Mouse (Mus musculus) heart, embryonic 13.5 days (tissue): ENCODE measurements at regions not wholly inside any gene's neighbourhood (a gene's known extent, or its start where the extent isn't known, plus 50 kb on each side); places are given as distances from the start of the nearest gene placed in this dataset.

Experiments
- ATAC-seq: fragments of 200-750 bp; cut with Nextera tagmentation; 2 replicates; pipeline ENCODE4 v1.8.0; 2017; ENCODE audit warnings: moderate TSS enrichment; ENCODE audit not compliant: insufficient number of reproducible peaks, low FRiP score, low TSS enrichment; ENCODE audit errors: extremely low read depth
- H3K27ac ChIP-seq: fragments of 300-500 bp; sonication (generic); replicated peaks from 2 replicates; pipeline ENCODE4 v1.5.1; 2015; ENCODE audit warnings: moderate library complexity, mild to moderate bottlenecking, inconsistent platforms
- H3K27me3 ChIP-seq: fragments of 300-500 bp; sonication (generic); replicated peaks from 2 replicates; pipeline ENCODE4 v1.6.1; 2015; ENCODE audit warnings: mild to moderate bottlenecking, inconsistent platforms
- H3K36me3 ChIP-seq: fragments of 300-500 bp; sonication (generic); 2 replicates; pipeline ENCODE4 v1.6.1; 2015; ENCODE audit warnings: mild to moderate bottlenecking, inconsistent platforms
- H3K4me1 ChIP-seq: fragments of 300-500 bp; sonication (generic); 2 replicates; pipeline ENCODE4 v1.6.1; 2015; ENCODE audit warnings: inconsistent platforms
- H3K4me2 ChIP-seq: fragments of 300-500 bp; sonication (generic); 2 replicates; pipeline ENCODE4 v1.6.1; 2015; ENCODE audit warnings: inconsistent platforms, mild to moderate bottlenecking, moderate library complexity
- H3K4me3 ChIP-seq: fragments of 300-500 bp; sonication (generic); 2 replicates; pipeline ENCODE4 v1.5.1; 2015; ENCODE audit warnings: moderate library complexity, mild to moderate bottlenecking, inconsistent platforms
- H3K9ac ChIP-seq: fragments of 300-500 bp; sonication (generic); 2 replicates; pipeline ENCODE4 v1.6.1; 2015; ENCODE audit warnings: inconsistent platforms, mild to moderate bottlenecking, moderate library complexity
- H3K9me3 ChIP-seq: fragments of 300-500 bp; sonication (generic); 2 replicates; pipeline ENCODE4 v1.6.1; 2016; ENCODE audit warnings: inconsistent platforms
- WGBS: fragments of 180-500 bp; shearing (Covaris S2); methylation state at CpG from one replicate; pipeline ENCODE4 v1.1.7; 2015; ENCODE audit warnings: mixed read lengths; 5-methylcytosine and 5-hydroxymethylcytosine counted together

DNA sequence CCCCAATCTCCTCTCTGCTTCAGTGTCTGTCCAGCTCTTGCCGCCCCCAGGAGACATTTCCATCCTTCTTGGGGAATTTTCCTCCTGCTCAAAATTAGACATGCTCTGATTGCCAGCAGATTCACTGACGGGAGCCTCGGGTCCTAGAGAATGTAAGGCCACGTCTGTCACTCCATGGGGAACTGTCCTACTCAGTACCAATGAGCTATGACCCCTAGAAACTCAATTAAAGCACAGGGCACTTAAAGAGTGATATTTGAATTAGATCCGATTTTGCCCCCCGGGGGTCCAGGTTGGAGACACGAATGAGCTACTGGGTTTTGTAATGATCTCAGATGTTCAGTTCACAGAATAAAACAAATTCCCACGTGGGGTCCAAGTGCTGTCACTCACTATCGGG, 263.8 kb upstream of the Sulf2 start:
- no peak overlapping the region for H3K27ac ChIP-seq
- no peaks in the 10 kb centered on the region for H3K9me3 ChIP-seq
- H3K4me3 ChIP-seq, result no peak overlapping the region
- 69% methylated on average over 9 of the region's 9 CpGs for WGBS
- ATAC-seq, result no peak
- no peaks in the 10 kb centered on the region for H3K27me3 ChIP-seq
- no peaks in the 10 kb centered on the region for H3K36me3 ChIP-seq
- H3K9ac ChIP-seq, result no peak overlapping the region
- H3K4me1 ChIP-seq, result peaks cover 12% of the 10 kb centered on the region
- no peak overlapping the region for H3K4me2 ChIP-seq

DNA sequence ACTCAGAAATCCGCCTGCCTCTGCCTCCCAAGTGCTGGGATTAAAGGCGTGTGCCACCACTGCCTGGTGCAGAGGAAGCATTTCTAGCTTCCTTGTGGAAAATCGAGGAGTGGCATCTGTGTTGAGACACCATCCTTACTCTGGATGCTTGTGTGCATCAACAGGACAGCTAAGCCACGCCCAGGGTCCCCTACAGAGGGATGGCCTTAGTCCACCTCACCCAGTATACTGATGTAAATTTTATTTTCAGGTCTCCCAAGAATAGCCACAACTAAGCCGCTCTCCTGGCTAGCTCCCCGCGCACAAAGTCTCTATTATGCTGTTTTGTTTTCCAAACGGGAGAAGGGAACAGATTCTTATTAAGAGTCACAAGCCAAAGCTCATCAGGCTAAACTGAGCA, 262.8 kb upstream of the Sulf2 start:
- Histone ChIP-seq H3K27me3 (no peaks in the 10 kb centered on the region), H3K4me2 (no peak overlapping the region), H3K9ac (no peak overlapping the region), H3K27ac (no peak overlapping the region), H3K36me3 (no peaks in the 10 kb centered on the region), H3K9me3 (no peaks in the 10 kb centered on the region), H3K4me1 (peaks cover 15% of the 10 kb centered on the region), H3K4me3 (no peak overlapping the region)
- no peak for ATAC-seq
- WGBS, result 74% methylated on average over 8 of the region's 8 CpGs

DNA sequence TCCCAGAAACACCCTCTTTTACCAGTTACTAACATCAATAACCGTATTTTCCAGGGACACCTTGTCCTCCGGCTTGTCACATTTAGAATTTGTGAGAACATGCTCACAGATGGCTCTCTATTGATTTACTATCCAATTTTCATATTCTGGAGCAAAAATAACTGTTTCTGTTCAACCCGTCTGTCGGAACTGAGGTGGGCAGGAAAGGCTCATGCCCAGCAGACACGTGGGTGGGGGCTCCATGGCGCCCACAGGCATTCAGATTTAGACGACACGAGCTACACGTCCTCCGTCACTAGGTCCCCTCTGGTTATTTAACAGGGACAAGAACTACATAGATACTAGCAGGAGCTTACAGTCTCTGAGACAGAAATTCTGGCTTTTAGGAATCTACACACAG, 262.2 kb upstream of the Sulf2 start:
- Histone ChIP-seq H3K4me2 (no peak overlapping the region), H3K27ac (no peak overlapping the region), H3K4me3 (no peak overlapping the region), H3K9me3 (no peaks in the 10 kb centered on the region), H3K27me3 (no peaks in the 10 kb centered on the region), H3K4me1 (peaks cover 22% of the 10 kb centered on the region), H3K36me3 (no peaks in the 10 kb centered on the region), H3K9ac (no peak overlapping the region)
- ATAC-seq, result no peak
- WGBS, result 84% methylated on average over 10 of the region's 10 CpGs

DNA sequence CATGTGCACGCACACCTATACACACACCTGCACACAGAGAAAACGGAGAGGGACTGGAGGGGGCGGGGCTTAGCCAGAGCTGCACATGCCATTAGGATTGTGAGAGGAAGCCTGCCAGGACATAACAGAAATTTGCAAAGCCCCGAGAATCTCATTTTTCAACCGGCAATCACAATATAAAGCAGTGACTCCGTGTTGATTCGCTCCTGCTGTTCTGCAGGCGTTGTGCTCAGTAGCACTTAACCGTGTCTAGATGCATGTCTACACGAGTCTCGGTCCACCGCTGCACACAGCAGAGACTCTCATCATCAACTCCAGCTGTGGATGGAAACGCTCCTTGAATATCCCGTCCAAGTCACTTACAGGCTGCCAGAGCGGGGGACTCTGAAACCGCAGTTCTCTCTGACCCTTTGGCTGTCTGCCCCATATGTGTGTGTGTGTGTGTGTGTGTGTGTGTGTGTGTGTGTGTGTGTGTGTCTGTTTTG, 260.1 kb upstream of the Sulf2 start:
- H3K27ac ChIP-seq, result peak overlapping the region; percentile 44
- no peaks in the 10 kb centered on the region for H3K9me3 ChIP-seq
- H3K4me1 ChIP-seq, result peaks cover 35% of the 10 kb centered on the region
- 63% methylated on average over 16 of the region's 16 CpGs for WGBS
- H3K4me3 ChIP-seq, result no peak overlapping the region
- no peaks in the 10 kb centered on the region for H3K36me3 ChIP-seq
- no peak overlapping the region for H3K9ac ChIP-seq
- H3K4me2 ChIP-seq, result no peak overlapping the region
- no peaks in the 10 kb centered on the region; the same call in 1 of the 2 replicates for H3K27me3 ChIP-seq
- no peak for ATAC-seq

DNA sequence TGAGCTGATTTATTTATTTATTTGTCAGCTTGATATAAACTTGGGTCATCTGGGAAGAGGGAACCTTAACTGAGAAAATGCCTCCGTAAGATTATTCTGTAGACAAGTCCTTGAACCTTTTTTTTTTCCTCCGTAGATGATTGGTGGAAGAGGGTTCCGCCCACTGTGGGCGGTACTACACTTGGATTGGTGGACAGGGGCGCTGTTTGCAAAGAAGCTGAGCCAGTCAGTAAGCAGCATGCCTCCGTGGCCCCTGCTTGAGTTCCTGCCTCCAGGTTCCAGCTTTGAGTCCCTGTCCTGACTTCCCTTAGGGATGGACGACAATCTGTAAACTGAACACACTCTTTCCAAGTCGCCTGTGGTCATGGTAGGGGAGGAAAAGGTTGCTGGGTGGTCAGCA, 259.4 kb upstream of the Sulf2 start:
- peak overlapping the region; percentile 44; the same call in 1 of the 2 replicates for H3K27ac ChIP-seq
- 78% methylated on average over 8 of the region's 8 CpGs for WGBS
- no peak for ATAC-seq

DNA sequence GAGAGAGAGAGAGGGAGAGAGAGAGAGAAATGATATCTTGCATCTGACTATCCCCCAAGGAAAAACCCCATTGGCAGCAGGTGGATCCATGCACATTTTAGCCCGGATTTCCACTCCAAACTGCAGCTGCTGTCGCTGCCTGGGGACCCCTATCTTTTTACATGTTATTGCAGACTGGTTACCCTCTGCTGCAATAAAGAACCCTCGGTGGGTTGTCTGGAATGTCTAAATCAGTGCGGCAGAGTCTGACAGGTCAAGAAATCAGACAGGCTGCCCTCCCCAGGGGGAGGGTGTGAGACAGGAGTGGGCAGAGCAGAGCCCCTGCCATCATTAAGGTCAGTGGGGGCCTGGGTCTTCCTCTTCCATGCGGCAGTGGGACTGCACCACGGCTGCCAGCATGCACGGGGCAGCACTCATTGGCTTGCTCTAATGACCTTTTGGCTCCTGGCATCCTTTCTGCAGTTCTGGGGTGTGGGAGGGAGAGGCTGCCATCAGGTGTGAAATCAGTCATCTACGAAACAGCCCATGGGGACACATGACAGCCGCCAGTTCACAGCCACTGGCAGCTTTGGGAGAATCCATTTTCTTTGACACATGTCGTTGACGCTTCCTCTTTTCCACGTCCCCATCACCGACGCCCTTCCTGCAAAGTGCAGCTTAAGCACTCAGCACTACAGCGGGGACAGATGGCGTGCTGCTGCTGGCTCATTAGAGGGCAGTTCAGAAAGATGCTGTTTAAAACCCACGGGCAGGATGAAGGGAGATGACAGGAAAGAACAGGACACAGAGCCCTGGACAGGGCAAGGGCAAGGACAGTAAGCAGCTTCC, 256.8 kb upstream of the Sulf2 start:
- Histone ChIP-seq H3K4me1 (peaks cover 35% of the 10 kb centered on the region), H3K4me3 (no peak overlapping the region), H3K9ac (peak overlapping the region; percentile 58), H3K4me2 (peak overlapping the region; percentile 26; the same call in 1 of the 2 replicates), H3K27me3 (no peaks in the 10 kb centered on the region; the same call in 1 of the 2 replicates), H3K36me3 (peaks cover 3% of the 10 kb centered on the region; the same call in 1 of the 2 replicates), H3K27ac (peak overlapping the region; percentile 63), H3K9me3 (peaks cover 5% of the 10 kb centered on the region; the same call in 1 of the 2 replicates)
- no peak for ATAC-seq
- WGBS, result 12% methylated on average over 17 of the region's 17 CpGs

More for the DNA sequence above, 259.4 kb upstream of the Sulf2 start:
- Histone ChIP-seq H3K9ac (no peak overlapping the region), H3K9me3 (no peaks in the 10 kb centered on the region), H3K4me1 (peaks cover 35% of the 10 kb centered on the region), H3K27me3 (no peaks in the 10 kb centered on the region; the same call in 1 of the 2 replicates), H3K4me3 (no peak overlapping the region), H3K36me3 (no peaks in the 10 kb centered on the region), H3K4me2 (no peak overlapping the region)

DNA sequence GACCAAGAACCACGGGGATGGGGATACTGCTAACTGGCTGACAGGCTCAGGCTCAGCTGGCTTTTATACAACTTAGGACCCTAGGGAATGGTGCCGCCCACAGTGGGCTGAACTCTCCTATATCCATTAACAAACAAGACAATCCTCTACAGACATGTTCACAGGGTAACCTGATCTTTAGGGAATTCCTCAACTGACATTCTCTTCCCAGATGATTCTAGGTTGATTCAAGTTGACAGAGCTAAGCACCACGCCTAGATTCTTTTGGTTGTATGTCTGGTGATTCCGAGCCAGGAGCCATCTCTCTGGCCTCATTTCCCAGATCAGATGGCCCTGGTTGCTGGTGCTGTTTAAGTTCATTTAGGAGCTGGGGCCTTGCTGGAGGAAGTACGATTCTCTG, 253.9 kb upstream of the Sulf2 start:
- Histone ChIP-seq H3K36me3 (peaks cover 3% of the 10 kb centered on the region; the same call in 1 of the 2 replicates), H3K4me2 (no peak overlapping the region), H3K4me1 (peaks cover 44% of the 10 kb centered on the region), H3K27ac (no peak overlapping the region), H3K27me3 (no peaks in the 10 kb centered on the region; the same call in 1 of the 2 replicates), H3K4me3 (no peak overlapping the region), H3K9me3 (peaks cover 5% of the 10 kb centered on the region; the same call in 1 of the 2 replicates), H3K9ac (no peak overlapping the region)
- 79% methylated on average over 5 of the region's 5 CpGs for WGBS
- no peak for ATAC-seq

DNA sequence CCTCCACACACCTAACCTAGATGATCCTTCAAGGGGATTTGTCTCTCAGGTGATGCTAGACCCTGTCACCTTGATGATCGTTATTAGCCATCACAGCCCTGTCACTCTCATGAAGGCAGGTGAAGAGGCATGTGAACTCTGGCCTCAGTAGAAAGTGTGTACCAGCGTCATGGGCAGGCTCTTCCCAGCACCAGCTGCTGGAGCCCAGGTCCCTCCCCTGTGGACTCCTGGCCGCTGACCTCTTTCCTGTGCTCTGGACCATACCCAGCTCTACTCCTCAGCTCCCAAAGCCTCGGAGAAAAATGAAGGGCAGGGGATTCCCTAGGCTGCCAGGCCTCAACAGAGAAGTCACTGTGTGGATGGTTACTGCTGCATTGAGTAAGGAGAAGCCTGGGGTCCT, 253.3 kb upstream of the Sulf2 start:
- Histone ChIP-seq H3K4me3 (no peak overlapping the region), H3K27me3 (no peaks in the 10 kb centered on the region; the same call in 1 of the 2 replicates), H3K36me3 (peaks cover 3% of the 10 kb centered on the region; the same call in 1 of the 2 replicates), H3K4me1 (peaks cover 48% of the 10 kb centered on the region), H3K9ac (no peak overlapping the region), H3K4me2 (no peak overlapping the region), H3K27ac (no peak overlapping the region), H3K9me3 (peaks cover 5% of the 10 kb centered on the region; the same call in 1 of the 2 replicates)
- WGBS, result 85% methylated on average over 4 of the region's 4 CpGs
- no peak for ATAC-seq

DNA sequence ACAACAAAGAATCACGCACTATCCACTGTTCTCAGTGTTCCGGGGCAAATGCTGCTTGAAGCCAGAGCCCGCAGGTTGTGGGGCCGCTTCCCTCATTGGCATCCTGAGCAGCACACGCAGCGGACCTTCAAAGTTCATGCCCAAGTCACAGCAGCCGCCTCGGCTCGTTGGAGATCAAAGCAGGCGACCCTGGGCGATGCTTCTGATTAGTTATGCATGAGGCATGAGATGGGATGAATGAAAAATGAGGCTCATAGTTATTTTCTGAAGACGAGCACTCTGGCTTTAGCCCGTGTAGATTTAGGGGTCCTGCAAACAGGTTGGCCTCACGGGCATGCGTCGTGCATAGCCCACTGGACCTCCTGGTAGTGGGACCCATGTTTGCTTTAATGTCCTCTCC, 252.5 kb upstream of the Sulf2 start:
- H3K4me2 ChIP-seq, result no peak overlapping the region
- no peak overlapping the region for H3K4me3 ChIP-seq
- H3K4me1 ChIP-seq, result peaks cover 50% of the 10 kb centered on the region
- no peak for ATAC-seq
- peaks cover 5% of the 10 kb centered on the region; the same call in 1 of the 2 replicates for H3K9me3 ChIP-seq
- H3K36me3 ChIP-seq, result peaks cover 3% of the 10 kb centered on the region; the same call in 1 of the 2 replicates
- WGBS, result 84% methylated on average over 16 of the region's 16 CpGs
- no peaks in the 10 kb centered on the region; the same call in 1 of the 2 replicates for H3K27me3 ChIP-seq
- H3K9ac ChIP-seq, result no peak overlapping the region
- H3K27ac ChIP-seq, result no peak overlapping the region

DNA sequence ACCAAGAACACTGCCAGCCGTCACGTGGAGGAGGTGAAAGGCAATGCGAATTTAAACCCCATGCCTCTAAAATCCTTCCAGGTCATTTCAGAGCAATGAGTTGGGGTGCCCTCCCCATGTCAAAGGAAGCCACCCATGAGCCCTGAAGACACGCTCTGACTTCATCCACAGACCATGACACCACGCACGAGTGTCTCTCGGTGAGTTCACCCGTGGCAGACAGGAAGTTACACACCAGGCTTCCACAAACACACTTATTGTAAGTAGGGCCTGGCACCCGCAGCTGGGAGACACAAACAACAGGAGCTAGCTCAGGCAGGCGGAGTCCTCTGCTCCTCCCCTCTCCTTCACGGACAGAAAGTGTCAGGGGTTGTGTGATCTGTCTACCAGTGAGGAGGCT, 251.4 kb upstream of the Sulf2 start:
- Histone ChIP-seq H3K4me1 (peaks cover 50% of the 10 kb centered on the region), H3K9me3 (peaks cover 5% of the 10 kb centered on the region; the same call in 1 of the 2 replicates), H3K36me3 (peaks cover 3% of the 10 kb centered on the region; the same call in 1 of the 2 replicates), H3K9ac (peak overlapping the region; percentile 24; the same call in 1 of the 2 replicates), H3K27me3 (no peaks in the 10 kb centered on the region; the same call in 1 of the 2 replicates), H3K4me3 (no peak overlapping the region), H3K4me2 (no peak overlapping the region), H3K27ac (peak overlapping the region; percentile 62)
- no peak for ATAC-seq
- 73% methylated on average over 11 of the region's 11 CpGs for WGBS

DNA sequence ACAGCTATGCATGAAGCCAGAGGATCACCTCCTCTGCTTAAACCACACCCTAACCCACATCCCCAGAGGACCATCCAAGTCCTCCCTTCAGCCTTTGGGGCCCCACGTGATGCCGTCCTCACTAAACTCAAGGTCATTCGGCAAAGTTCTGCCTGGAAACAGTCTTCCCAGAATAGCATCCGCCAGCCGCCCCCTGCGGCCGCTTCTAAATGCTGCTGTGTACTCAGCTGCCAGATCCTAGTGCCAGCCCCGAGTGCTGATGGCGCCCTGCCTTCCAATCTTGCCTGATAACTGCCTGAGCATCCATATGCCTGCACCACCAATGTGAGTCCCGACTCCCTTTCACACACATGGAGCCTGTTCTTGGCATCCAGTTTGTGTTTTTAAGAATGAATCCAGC, 247.9 kb upstream of the Sulf2 start:
- peak overlapping the region; percentile 96 for H3K27ac ChIP-seq
- ATAC-seq, result peak; percentile 16; the same call in 1 of the 2 replicates
- H3K36me3 ChIP-seq, result no peaks in the 10 kb centered on the region
- WGBS, result 20% methylated on average over 10 of the region's 10 CpGs
- H3K4me1 ChIP-seq, result peaks cover 80% of the 10 kb centered on the region
- no peaks in the 10 kb centered on the region for H3K9me3 ChIP-seq
- peak overlapping the region; percentile 74 for H3K9ac ChIP-seq
- H3K4me3 ChIP-seq, result no peak overlapping the region
- no peaks in the 10 kb centered on the region for H3K27me3 ChIP-seq
- peak overlapping the region; percentile 47 for H3K4me2 ChIP-seq
